Mouse (Mus musculus): ENCODE measurements around the gene Rhebl1. TPM values are rescaled to one million over a fixed set of nuclear protein-coding genes. Genes with fewer than 3 reads are reported as not detected.

Gene Rhebl1
- polyA plus RNA-seq, 1 experiment from 2014 or later = 10.3 TPM

DNA sequence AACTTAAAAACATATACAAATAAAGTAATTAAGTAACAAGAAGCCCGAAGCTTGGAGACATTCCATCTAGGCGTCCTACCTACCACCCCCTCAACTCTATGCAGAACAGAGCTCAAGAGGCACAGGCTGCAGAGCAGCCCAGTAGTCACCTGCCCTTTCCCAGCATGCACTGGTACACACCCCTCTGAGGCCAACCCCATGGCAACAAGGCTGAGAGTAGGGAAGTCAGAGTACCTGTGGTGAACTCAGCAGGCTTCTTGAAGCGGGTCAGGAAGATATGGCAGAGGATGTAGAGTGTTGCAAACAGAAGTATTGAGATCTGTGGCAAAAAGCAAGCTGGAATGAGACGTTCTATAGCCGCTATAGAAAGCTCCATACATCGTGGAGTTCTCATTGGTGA is 20.6 kb upstream of the Rhebl1 start:
- DNase-seq (ENCODE audit: low spot score) = peak; percentile 39

GRCm38 (mm10) chr15:98904692-98905091 is 10.4 kb upstream of the Rhebl1 start:
- DNase-seq (ENCODE audit: low spot score) = peak; percentile 57

GRCm38 (mm10) chr15:98902600-98902999 is 8.3 kb upstream of the Rhebl1 start:
- DNase-seq (ENCODE audit: low spot score) = no peak

DNA sequence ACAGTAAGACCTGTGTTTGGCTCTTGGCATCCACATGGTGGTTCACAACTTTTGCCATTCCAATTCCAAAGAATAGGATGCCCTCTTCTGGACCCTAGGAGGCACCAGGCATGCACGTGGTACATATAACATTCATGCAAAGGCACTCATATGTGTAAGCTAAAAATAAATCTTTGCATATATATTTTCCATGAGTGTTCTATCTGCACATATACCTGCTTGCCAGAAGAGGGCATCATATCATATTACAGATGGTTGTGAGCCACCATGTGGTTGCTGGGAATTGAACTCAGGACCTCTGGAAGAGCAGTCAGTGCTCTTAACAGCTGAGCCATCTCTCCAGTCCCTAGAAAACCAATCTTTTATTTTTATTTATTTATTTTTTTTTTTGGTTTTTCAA is 7.2 kb upstream of the Rhebl1 start:
- no peak for DNase-seq (ENCODE audit: low spot score)

DNA sequence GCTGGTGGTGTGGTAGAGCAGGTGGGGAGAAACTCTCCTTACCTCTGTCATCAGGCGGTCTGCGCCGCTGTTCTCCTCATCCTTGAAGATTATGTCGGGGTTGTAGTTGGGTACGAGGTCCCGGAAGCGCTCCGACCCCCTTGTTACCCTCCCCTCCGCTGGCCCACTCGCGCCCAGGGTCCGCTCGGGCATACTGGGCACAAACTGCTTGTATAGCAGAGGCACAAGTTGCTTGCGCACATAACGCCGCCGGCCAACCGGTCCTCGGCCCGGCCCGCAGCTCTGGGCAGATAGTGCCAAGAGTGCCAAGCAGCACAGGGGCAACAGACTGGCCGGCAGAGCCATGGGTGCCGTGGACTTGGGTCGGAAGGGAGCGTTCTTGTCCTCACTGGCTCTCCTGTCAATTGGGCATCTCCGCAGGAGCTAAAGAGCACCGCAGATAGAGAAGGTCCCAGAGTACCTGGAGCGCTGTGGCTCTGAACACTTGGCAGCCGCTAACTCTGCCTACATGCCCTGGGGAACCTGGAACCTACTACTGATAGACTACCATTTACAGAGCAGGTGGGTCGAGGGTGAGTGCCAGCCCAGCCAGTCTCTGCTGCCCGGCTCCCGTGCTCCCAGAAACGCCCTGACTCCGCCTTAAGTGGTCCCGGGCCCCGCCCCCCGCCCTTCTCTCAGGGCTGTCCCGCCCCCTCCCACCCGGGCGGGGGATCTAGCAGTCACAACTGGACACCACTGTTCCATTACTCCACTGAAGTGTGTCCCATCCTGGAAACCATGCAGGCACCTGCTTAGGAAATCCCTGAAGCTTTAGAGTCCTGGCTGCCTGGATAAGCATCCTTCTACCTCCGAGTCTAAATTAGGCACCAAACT is 3.8 kb upstream of the Rhebl1 start, which contains the start of gene Dhh:
Gene Dhh (minus strand): TSS at position 613 of the 873 bp plus-strand sequence.
- DNase-seq (ENCODE audit: low spot score) = no peak

DNA sequence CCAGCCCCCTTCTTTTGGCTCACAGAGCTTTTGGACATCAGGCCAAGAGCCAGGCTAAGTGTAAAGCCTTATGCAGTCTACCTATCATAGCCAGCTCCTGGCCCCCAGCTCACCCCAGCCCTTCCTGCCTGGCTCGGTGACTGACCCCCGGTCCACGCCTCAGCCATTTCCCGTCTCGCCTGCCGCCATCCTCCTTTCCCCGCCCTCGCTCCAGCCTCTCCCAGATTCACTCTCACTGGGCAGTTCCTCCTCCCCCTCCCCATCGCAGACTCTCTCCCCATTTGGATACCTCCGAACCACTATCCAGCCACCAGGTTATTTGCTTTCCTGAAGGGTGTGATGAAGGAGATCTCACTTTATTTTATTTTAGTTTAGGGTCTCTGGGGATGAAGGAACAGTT is 3.2 kb upstream of the Rhebl1 start:
- no peak for DNase-seq (ENCODE audit: low spot score)

- DNase-seq (ENCODE audit: low spot score) = no peak
These were observed 1.6 kb upstream of the Rhebl1 start for GRCm38 (mm10) chr15:98895635-98896589.

DNA sequence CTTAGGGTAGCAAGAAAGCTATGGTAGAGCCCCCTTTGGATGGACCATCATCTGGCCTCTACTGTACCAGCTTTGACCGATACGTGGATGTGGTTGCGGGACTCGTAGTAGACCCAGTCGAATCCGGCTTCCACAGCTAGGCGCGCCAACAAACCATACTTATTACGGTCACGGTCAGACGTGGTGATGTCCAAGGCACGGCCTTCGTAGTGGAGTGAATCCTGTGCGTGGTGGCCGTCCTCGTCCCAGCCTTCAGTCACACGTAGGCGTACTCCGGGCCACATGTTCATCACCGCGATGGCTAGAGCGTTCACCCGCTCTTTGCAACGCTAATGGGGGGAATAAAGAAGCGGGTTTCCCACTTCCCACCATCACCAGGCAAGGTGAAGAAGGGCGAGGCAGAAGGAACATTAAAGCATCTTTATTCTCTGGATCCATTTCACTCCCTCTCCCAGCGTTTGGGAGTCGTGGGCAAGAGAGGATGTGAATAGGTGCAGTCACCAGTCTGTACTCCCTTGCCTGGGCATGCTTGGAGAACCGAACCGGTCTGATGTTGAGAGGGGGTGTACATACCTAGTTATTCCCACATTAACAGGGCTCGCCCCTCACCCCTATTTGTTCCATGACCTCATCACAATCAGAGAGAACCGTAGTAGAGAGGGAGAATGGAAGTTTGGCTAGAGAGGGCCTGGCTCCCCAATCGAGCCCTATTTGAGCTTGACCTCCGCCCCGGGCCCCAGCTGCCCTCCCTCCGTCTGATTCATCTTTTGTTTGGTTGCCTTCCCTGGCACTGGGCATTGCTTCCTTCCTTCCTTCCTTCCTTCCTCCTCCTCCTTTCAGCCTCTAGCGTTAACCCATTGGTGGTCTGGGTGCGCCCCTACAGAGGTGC is 650 bp upstream of the Rhebl1 start:
- DNase-seq (ENCODE audit: low spot score) = no peak

- DNase-seq (ENCODE audit: low spot score) = no peak
These were observed 1.3 kb downstream of the Rhebl1 start for GRCm38 (mm10) chr15:98893036-98893435.

DNA sequence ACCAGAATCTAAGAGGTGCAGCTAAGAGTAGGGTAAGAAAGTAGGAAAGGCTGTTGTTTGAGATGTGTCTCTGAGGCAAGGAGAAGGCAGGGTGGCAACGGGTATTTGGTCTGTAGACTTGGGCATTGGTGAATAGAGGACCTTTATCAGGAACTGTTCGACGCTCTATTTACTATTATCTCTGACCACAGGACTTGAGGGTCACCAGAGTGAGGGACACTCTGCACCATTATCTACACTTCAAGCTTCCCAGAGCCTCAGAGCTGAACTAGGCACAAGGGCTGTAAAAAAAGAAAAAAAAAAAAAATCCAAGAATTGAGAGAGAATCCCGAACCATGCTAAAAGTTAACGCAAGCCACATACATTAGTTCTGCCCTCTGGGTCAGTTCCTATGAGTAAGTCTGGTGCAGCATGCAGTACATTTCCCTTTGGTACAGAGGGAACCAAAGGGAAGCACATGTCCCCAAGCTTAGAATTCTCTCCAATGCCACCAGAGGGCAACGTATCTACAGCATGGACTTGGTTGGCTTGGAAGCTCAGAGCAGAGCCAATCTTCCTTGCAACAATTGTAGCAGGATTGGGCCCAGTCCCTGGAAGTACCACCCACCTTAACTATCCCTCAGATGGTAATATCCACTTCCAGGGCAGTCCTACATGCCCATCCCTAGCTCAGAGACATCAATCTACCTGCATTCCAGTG is 2.3 kb downstream of the Rhebl1 start:
- DNase-seq (ENCODE audit: low spot score) = peak; percentile 75

DNA sequence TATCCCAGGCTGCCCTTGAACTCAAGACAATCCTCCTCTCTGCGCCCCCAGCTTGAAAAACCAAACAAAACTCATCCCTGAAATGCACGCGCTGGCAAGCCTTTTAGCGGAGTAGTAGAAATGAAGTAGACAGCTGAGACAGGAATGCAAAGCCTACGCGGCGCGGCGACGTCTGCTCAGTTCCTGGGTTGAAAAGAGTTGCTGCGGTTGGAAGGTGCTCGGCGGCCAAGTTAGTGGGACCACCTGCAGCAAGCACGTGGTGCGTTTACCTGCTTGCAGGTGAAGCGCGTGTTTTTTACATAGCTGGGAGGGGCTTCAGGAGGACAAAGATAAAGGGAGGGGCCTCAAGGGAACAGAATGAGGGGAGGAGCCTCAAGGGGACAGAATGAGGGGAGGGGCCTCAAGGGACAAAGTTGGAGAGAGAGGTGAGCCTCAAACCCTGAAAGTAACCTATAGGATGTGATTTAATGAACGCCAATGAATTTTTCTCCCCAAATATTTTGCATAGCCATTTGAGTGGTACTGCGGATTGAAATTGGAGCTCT is 3.1 kb downstream of the Rhebl1 start:
- no peak for DNase-seq (ENCODE audit: low spot score)

DNA sequence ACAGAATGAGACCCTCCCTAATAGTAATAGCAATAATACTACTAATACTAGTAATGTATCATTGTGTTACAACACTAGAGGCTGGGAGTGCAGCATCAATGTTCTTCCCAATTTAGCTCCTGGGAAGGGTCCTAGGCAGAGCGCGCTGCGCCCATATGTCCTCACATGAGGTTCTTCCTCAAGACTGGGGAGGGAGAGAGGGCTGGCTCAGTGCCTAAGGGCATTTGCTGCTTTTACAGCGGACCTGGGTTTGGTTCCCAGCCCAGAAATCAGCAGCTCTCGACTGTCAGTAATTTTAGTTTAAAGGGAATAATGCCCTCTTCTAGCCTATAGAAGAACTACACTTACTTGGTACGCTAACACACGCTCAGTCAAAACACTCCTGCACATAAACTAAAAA is 6.8 kb downstream of the Rhebl1 start:
- DNase-seq (ENCODE audit: low spot score) = no peak

DNA sequence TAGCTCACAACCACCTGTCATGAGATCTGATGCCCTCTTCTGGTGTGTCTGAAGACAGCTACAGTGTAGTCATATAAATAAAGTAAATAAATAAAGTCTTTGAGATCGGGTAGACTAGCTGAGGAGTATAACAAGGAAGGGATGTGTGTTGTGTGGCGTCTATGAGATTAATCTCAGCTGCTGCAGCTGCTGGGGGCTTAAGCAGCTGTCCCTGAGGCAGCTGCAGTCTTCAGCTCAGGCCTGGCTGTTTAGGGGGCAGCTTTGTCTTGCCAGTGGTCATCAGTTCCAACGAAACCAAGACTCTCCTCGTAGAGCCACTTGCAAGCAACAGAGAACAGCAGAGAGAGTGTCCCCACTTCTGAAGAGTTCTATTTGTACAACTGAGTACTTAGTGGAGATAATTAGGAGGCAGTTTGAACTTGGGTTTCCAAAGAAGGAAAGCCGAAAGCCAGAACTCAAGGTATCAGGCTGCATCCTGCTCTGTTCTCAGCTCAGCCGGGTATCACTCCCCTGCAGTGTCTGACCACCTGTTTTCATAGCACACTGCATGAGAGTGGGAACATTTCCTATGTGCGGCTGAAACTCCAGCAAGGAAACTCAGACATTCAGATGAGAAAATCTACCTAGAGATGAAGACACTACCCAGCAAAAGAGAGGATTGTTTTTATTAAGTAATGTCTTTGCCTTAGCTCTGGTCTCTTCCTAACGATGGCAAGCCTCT is 7.5 kb downstream of the Rhebl1 start:
- DNase-seq (ENCODE audit: low spot score) = no peak

DNA sequence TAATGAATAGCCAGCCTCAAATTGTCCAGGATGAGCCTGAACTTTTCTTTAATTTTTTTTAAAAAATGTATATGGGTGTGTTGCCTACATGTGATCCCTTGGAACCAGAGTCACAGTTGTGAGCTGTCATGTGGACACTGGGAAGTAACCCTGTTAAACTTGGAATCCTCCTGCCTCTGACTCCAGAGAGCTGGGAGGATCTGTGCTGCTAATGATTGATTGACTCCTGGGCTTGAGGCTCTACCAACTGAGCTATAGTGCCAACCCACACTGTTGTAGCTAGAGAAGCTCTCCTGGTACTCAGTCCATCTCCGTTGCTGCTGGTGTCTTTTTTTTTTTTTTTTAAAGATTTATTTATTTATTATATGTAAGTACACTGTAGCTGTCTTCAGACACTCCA is 10.2 kb downstream of the Rhebl1 start:
- DNase-seq (ENCODE audit: low spot score) = no peak

DNA sequence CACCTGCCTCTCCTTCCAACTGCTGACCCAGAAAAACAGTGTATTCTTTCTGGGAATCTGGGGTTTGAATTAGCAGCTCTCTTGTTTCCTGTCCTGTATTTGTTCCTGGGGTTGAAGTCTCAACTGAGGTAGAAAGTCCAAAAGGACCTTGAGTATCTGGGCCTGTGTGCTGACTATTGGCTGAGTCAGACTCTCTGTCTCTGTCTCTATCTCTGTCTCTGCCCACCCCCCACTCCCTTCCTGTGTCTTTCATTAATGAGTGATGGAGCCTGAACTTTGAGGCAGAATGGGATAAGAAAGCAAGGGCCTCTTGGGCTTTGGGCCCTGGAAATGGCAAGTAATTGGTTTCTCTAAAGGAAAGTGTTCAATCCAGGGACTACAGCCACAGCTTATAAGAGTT is 10.7 kb downstream of the Rhebl1 start:
- DNase-seq (ENCODE audit: low spot score) = no peak

GRCm38 (mm10) chr15:98881656-98882008 is 12.7 kb downstream of the Rhebl1 start:
- no peak for DNase-seq (ENCODE audit: low spot score)

DNA sequence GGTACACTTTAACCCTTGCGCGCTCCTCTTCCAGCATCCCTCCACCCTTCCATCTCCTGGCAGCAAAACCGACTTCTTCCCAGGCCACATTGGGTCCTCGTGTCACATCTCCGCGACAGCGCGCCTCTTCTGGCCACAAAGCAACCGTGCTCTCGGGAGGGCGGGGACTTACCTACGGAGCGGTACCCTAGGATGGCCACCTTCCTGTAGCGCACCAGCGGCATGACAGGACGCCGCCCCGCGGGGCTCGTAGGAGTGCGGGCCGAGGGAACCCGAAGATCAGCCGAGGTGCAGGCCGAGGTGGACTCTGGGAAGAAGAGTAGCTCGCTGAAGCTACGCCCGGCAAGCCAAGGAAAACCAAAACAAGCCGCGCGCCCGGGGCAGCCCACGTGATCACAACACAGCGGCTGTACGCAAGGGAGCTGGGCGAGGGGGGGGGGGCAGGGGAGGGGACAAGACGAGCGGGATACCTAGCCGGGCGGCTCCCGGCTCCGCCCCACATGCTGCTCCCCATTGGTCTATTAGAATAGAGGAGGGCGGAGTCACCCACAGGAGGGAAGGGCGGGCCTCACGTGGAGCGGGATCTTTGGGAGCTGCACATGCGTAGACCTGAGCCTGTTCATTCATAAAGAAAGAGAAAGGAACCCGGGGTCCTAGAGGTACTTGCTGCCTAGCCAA is 13.2 kb downstream of the Rhebl1 start:
- DNase-seq (ENCODE audit: low spot score) = peak; percentile 95

DNA sequence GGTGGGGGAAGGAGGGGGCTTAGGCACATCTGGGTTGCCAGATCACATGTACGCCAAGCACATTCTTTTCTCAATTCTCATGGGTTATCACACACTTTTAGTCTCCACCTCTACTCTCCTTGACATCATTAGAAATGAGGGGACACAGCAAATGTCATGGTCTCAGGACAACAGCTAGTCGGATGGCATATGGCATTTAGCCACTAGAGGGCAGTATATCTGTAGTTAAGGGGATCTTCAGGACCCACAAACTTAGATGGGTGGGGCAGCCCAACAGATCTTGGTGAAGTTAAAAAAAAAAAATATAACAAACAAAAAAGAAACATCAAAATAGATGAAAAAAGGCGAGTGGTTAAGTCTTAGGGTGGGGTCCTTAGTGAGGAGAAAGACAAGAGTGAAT is 17.0 kb downstream of the Rhebl1 start:
- DNase-seq (ENCODE audit: low spot score) = peak; percentile 80
